Mouse (Mus musculus) small intestine, adult 2 months (tissue): Measurements from ENCODE around the gene Tpst1. TPM values are rescaled to one million over a fixed set of nuclear protein-coding genes. Genes with fewer than 3 reads are reported as not detected.

Source experiments
- H3K27ac ChIP-seq: fragments of 200-500 bp; 2 replicates; pipeline ENCODE4 v1.5.1; 2012; ENCODE audit warnings: low read depth, low read length, control low read depth, inconsistent platforms; ENCODE audit not compliant: insufficient read depth
- H3K27me3 ChIP-seq: fragments of 200-500 bp; 2 replicates; pipeline ENCODE4 v1.6.1; 2012; ENCODE audit warnings: mild to moderate bottlenecking, moderate library complexity, low read length, inconsistent platforms; ENCODE audit not compliant: control insufficient read depth, insufficient read depth
- H3K36me3 ChIP-seq: fragments of 200-500 bp; 2 replicates; pipeline ENCODE4 v1.6.1; 2012; ENCODE audit warnings: mild to moderate bottlenecking, low read length, control low read depth, inconsistent platforms; ENCODE audit not compliant: control insufficient read depth, insufficient read depth
- H3K4me1 ChIP-seq: fragments of 200-500 bp; 2 replicates; pipeline ENCODE4 v1.6.1; 2012; ENCODE audit warnings: low read length, inconsistent platforms, mixed read lengths; ENCODE audit not compliant: control insufficient read depth, insufficient read depth, insufficient read length
- H3K4me3 ChIP-seq: fragments of 200-500 bp; 2 replicates; pipeline ENCODE4 v1.5.1; 2012; ENCODE audit warnings: low read depth, mild to moderate bottlenecking, control low read depth, inconsistent platforms, low read length, moderate library complexity
- CTCF ChIP-seq: fragments of 200-500 bp; IDR thresholded peaks from 2 replicates; pipeline ENCODE4 v1.5.1; 2012; ENCODE audit warnings: low read depth, mild to moderate bottlenecking, control low read depth, inconsistent platforms, low read length, moderate library complexity, mixed read lengths; ENCODE audit not compliant: insufficient replicate concordance, insufficient read length; ENCODE audit errors: extremely low read depth
- POLR2A ChIP-seq: fragments of 200-500 bp; IDR thresholded peaks from 2 replicates; pipeline ENCODE4 v1.6.1; 2012; ENCODE audit warnings: low read depth, mild to moderate bottlenecking, control low read depth, inconsistent platforms, low read length, moderate library complexity
- WGBS: fragments of 180-500 bp; shearing (Covaris S2); methylation state at CpG from one replicate; pipeline ENCODE4 v1.1.7; 2018; 5-methylcytosine and 5-hydroxymethylcytosine counted together
- polyA plus RNA-seq: library from polyadenylated mRNA; depleted of rRNA; stranded (reverse); fragments of >200 nt; gene quantifications from 2 replicates; pipeline ENCODE4 v1.2.3, GENCODE M21; 2012

The Tpst1 gene
- polyA plus RNA-seq, 1 experiment: 4.8 TPM

GRCm38 (mm10) chr5:130052955-130053354 lies 20.2 kb upstream of the Tpst1 start:
- no peak overlapping the region for H3K27ac ChIP-seq
- 87% methylated on average over 6 of the region's 6 CpGs for WGBS
- TF ChIP-seq POLR2A (no peak), CTCF (no peak)
- peaks cover 18% of the 10 kb centered on the region for H3K36me3 ChIP-seq
- H3K4me1 ChIP-seq: no peaks in the 10 kb centered on the region
- H3K4me3 ChIP-seq: no peak overlapping the region
- H3K27me3 ChIP-seq: no peaks in the 10 kb centered on the region

- Histone ChIP-seq H3K4me3 (no peak overlapping the region), H3K4me1 (no peaks in the 10 kb centered on the region), H3K27me3 (no peaks in the 10 kb centered on the region), H3K36me3 (peaks cover 12% of the 10 kb centered on the region), H3K27ac (no peak overlapping the region)
- 81% methylated on average over 4 of the region's 4 CpGs for WGBS
- no peak for TF ChIP-seq CTCF
Observed at GRCm38 (mm10) chr5:130055688-130056087, 17.4 kb upstream of the Tpst1 start.

- Histone ChIP-seq H3K36me3 (peaks cover 7% of the 10 kb centered on the region), H3K27ac (no peak overlapping the region), H3K4me3 (no peak overlapping the region), H3K27me3 (no peaks in the 10 kb centered on the region), H3K4me1 (no peaks in the 10 kb centered on the region)
- 83% methylated on average over 2 of the region's 2 CpGs for WGBS
- TF ChIP-seq CTCF: no peak
- TF ChIP-seq POLR2A: no peak
Observed at GRCm38 (mm10) chr5:130056303-130056702, 16.8 kb upstream of the Tpst1 start.

GRCm38 (mm10) chr5:130059413-130060328 lies 13.5 kb upstream of the Tpst1 start:
- peak overlapping the region; percentile 10 for H3K27ac ChIP-seq
- WGBS: 75% methylated on average over 12 of the region's 12 CpGs
- H3K4me3 ChIP-seq: no peak overlapping the region
- H3K36me3 ChIP-seq: peaks cover 2% of the 10 kb centered on the region
- H3K4me1 ChIP-seq: no peaks in the 10 kb centered on the region
- no peaks in the 10 kb centered on the region for H3K27me3 ChIP-seq
- TF ChIP-seq CTCF (no peak), POLR2A (no peak)

- WGBS: 55% methylated on average over 4 of the region's 4 CpGs
- Histone ChIP-seq H3K4me1 (no peaks in the 10 kb centered on the region), H3K4me3 (no peak overlapping the region), H3K27me3 (no peaks in the 10 kb centered on the region), H3K36me3 (peaks cover 2% of the 10 kb centered on the region), H3K27ac (no peak overlapping the region)
- TF ChIP-seq POLR2A: no peak
Observed at GRCm38 (mm10) chr5:130060329-130060665, 12.8 kb upstream of the Tpst1 start.

- Histone ChIP-seq H3K4me3 (no peak overlapping the region), H3K36me3 (peaks cover 2% of the 10 kb centered on the region), H3K27ac (no peak overlapping the region), H3K27me3 (no peaks in the 10 kb centered on the region), H3K4me1 (no peaks in the 10 kb centered on the region)
- 58% methylated on average over 2 of the region's 2 CpGs for WGBS
- TF ChIP-seq POLR2A (no peak), CTCF (no peak)
Observed at GRCm38 (mm10) chr5:130062096-130062495, 11.0 kb upstream of the Tpst1 start.

GRCm38 (mm10) chr5:130063760-130064159 lies 9.4 kb upstream of the Tpst1 start:
- Histone ChIP-seq H3K27me3 (no peaks in the 10 kb centered on the region), H3K4me3 (no peak overlapping the region), H3K36me3 (peaks cover 2% of the 10 kb centered on the region), H3K4me1 (no peaks in the 10 kb centered on the region), H3K27ac (no peak overlapping the region)
- no peak for TF ChIP-seq CTCF
- TF ChIP-seq POLR2A: no peak
- WGBS: 63% methylated on average over 2 of the region's 2 CpGs
